Mouse (Mus musculus): ENCODE data around the gene Rrm2.
A peak's percentile ranks its signal among the peaks of the same experiment; 100 is the strongest.
"Not testable (repeated sequence)": the region's sequence is repeated elsewhere in the genome, so short reads cannot be mapped to it uniquely, and the experiment has no call there.

Rrm2 gene

DNA sequence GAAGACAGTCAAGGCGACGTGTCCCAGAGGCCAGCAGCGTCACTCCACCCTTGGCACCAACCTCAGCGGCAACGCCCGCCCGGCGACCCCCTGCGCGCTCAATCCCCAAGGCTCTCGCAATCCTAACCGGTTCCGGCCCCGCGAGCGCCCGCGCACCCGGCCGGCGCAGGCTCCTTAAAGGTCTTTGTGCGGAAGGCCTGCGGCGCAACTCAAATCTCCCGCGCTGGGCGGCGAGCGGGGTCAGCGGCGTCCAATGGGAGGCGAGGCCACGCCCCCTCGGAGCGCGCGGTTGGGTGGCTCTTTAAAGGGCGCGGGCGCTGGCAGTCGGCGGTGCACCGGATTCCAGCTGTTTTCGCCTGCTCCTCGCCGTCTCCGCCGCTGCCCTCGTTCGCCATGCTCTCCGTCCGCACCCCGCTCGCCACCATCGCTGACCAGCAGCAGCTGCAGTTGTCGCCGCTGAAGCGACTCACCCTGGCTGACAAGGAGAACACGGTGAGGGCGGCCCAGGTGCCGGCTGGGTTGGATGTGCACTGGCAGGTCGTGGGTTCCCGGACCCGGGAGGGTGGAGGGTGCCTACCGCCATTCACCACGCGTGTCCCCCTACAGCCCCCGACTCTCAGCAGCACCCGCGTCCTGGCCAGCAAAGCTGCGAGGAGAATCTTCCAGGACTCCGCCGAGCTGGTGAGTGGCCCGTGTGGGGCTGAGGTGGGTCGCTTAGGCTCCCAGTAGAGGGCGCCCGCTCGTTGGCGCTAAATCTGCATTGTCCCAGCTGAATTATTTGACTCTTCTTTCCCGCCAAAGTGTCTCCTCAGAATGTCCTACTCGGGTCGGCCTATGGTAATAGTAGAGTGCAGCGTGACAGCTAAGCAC is at the start of gene Rrm2:
TSS of gene Rrm2 (plus strand) at position 288 of the 870 bp plus-strand sequence.
- DNase-seq, result peak; percentile 87 to 91

DNA sequence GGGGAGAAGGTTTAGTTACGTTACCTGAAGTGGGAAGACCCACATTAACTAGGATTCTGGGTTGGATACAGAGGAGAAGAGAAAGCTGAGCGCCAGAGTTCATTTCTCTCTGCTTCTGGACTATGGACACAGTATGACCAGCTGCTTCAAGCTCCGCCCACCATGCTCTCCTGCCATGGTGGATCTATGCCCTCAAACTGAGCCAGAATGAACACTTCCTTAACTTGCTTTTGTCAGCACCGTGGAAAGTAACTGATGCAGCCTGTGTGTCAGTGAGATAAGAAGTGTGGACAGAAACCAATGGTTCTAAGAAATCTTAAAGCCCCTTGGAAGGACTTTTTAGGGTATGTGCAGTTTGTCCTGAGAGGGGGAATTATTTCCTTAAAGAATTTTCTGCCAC is 49.0 kb upstream of the Rrm2 start:
- DNase-seq, result no peak

DNA sequence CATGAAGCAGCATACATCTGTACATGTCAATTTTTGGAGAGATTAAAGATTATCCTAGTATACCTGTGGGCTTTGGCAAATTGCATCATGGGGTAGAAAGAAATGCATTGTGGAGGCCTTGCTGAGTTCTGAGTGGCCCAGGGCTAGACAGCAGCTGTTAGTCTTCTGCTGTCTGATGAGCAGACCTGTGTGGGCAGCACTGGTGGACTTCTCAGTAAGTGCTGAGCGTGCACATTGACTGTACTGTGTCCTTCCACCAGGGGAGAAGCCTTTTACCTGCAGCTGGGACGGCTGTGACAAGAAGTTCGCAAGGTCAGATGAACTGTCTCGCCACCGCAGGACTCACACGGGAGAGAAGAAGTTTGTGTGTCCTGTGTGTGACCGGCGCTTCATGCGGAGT is 48.1 kb upstream of the Rrm2 start:
- DNase-seq, result no peak

DNA sequence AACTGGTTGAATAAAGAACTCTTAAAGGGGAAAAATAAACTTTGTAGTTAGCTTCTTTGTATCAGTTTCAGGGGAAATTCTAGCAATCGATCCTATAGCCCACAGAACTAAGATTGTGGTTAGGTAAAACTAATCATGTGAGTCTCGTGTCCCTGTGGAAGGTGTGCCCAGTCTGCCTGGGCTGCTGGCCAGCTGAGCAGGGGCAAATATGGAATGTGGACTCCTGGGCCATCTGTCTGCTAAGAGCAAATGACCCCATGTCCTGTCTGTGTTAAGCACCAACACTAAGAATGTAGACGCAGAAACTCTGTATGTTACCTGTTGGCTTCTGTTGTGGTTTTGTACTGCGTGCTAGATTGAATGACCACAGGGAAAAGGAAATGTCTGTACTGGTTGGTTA is 46.9 kb upstream of the Rrm2 start:
- DNase-seq, result no peak

DNA sequence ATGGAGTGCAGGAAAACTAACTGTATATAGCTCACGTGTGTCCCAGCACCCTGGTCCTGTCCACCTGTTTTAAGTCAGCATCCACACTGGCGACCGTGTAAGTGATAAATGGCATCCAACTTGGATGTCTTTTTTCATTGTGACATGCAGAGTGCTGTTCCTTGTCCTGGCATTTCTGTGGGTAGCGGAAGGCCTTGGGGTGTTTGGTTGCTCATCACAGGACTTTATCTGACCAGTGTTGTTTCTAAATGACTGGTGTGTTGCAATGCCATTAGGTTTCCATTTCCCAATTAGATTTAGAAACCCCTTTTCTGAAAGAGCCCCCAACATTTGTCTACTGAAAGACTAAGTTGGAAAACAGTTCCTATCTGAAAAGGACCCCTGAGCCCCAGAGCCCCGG is 45.9 kb upstream of the Rrm2 start:
- no peak for DNase-seq

DNA sequence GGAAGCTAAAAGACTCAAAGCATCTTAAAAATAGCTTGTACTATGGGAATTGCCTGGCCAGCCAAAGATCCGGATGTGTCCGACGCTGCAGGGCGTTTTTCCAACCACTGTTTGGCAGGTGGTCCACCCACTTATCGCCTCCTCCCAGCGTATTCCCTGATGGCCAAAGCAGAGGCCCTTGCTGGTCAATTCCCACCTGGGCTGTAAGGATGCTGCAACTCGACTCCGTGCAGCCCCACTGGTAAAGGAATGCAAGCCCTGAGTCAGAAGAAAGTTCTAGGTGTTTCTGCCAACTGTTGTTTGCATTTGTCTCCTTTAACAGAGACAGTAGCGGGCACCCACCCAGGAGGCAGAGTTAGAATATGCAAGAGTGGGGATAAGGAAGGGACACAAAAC is 27.9 kb upstream of the Rrm2 start:
- DNase-seq, result no peak

DNA sequence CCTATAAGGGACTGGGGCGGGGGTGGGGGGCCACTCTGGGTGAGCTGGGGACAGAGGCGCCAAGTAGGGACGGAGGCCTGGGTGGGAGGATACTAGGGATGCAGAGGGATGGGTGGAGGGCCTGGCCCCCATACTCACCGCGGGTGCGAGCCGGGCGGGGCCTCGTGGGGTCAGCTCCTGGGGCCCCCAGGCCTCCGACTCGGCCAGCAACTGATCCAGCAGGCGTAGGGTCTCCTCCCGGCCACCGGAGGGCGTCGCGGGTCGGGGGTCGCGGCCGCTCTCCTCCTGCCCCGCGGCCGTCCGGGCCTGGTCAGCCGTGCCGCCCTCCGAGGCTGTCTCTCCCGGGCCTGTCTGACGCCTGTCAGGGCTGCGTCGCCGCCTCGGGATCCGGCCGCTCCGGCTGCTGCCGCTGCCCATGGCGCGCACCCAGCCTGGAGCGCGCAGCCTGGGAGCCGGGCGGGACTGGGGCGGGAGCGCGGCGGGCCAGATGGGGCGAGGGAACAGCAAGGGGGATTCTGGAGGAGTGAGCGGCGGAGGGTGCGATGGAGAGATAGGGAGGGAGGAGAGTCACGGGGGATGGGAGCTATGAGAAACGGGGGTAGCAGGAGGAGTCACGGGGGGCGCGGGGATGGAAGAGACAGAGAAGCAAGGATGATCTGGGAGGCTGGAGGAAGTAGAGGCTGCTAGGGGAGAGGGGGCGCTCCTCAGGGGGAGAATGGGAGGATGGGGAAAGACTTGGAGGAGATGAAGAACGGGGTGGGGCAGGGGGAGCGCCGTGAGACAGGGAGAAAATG is 27.4 kb upstream of the Rrm2 start:
- DNase-seq, result peak in 1 of 2 experiments; percentile 14

DNA sequence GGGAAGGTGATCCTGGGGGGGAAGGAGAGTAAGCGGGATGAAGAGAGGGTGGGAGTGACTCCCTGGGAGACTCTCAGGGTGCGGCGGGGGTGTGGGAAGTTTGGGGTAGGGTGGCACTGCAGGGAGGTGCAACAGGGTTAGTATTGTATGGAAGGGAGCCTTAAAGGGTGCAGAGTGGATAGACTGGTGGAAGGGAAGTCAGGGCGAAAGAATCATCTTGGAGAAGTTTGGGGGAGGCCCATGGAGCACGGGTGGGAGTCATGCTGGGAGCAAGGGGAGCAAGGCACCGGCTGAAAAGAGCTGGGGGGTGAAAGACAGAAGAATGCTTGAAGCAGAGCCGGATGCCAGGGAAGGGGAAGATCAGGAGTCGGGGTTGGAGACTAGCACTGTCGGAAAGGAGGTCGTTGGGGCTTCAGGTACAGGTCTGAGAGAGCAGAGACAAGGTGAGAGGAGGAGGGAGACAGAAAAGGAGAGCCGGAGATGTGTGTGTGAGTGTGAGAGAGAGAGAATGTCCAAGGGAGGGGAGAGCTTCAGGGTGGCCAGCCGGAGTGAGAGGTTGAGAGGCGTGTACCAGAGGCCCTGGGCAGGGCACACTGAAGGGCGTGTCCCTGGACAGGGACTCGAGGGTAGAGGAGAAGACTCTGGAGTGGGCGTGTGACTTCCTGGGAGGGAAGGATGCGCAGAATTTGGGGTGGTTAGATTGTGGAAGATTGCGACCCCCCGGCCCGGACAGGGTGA is 26.6 kb upstream of the Rrm2 start, which contains the start of gene Cys1:
TSS of gene Cys1 (minus strand) at position 528 of the 738 bp plus-strand sequence.
- no peak for DNase-seq

DNA sequence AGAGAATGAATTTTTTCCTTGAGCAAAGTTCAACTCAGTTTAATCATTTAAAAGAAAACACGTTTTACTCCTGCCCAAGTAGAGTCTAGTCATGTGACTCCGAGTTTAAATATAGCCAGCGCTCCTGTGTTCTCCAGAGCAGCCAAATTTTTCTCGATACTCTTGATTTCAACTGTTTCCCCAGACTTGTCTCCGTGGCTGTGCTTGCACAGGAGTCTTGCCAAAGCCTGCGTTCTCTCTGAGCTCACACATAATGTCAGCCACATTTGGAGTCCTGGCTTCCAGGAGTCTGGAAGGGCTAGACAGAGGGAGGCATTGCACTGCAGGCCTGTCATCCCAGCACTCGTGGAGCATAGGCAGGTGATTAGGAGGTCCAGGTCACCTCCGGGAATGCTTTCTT is 25.5 kb upstream of the Rrm2 start:
- DNase-seq, result no peak

DNA sequence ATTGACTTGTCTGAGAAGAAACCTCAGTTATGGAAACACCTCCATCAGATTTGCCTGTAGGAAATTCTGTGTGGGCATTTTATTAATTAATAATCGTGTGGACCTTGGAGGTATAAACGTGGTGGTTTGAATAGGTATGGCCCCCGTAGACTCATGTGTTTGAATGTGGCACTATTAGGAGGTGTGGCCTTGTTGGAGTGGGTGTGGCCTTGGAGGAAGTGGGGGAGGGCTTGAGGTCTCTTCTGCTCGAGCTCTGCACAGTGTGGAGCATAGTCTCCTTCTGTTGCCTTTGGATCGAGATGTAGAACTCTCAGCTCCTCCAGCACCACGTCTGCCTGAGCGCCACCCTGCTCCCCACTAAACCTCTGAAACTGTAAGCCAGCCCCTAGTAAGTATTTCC is 24.6 kb upstream of the Rrm2 start:
- DNase-seq, result no peak

DNA sequence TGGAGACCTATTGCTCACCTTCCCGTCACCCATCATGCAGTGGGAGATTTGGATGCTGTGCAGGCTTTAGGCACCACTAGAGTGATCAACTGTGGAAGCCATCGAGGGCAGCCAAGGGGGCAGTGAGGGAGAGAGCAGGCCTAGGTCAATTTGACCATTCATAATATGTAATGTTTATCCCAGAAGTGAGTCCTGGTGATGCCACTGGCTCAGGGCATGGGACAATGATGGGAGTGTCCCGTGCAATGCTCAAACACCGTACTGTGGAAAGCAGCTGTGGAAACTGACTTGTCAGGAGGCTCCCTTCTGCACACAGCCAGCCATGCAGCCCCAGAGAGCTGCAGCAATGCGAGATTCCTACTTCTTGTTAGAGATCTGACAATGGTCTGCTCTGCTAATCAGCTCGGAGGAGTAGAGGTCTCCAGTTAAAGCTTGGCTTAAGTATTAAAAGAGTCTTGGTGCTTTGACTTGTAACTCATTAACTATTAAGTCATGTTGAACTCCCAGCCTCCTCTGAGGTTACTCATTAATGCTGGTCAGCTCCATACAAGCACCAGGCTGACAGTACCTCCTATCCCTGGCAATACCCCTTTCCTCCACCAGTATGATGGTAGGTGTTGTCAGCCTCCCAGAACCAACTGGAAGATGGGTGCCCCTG is 21.9 kb upstream of the Rrm2 start:
- DNase-seq, result no peak

DNA sequence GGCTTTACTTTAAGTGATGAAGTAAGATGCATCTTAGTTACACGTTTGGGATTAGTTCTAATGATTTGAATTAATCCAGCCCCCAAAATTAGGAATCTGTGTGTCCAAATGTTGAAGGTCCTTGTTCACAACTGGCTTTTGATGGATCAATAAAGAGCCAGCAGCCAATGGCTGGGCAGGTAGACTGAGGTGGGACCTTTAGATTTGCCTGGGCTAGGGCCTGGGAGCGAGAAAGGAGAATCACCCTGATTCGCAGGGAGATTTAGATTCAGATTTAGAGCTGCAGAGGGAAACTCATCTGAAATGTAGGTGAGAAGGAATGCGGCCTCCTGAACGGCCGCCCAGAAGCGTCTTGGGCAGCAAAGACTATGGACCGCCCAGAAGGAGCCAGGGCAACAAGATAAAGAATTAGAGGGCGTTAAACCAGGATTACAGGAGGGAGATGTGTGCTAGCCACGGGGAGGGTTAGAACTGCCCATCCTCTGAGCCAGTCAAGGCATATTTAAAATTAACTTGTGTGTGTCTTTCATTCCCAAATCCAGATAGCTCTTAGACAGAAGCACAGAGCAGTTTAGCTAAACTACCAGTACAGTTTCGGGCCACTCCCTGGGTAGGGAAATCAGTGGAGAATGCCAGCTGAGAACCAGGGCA is 21.2 kb upstream of the Rrm2 start:
- DNase-seq, result no peak

DNA sequence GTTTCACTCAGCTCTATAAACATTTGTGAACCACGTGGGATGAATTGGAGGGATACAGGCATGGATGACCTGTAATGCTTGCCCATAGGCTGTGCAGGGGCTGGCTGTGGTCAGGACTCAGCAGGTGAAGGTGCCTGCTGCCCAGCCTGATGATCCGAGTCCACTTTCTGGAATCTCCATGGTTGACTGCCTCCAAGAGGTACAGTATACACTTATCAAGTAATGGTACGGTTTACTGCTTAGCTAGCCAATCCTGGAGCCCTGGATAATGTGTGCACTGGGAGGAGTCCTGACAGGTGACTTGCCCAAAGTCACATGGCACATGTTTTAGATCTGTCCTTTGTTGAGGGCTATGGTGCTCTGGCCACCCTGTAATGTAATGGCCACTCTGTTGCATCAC is 17.7 kb upstream of the Rrm2 start:
- DNase-seq, result no peak

DNA sequence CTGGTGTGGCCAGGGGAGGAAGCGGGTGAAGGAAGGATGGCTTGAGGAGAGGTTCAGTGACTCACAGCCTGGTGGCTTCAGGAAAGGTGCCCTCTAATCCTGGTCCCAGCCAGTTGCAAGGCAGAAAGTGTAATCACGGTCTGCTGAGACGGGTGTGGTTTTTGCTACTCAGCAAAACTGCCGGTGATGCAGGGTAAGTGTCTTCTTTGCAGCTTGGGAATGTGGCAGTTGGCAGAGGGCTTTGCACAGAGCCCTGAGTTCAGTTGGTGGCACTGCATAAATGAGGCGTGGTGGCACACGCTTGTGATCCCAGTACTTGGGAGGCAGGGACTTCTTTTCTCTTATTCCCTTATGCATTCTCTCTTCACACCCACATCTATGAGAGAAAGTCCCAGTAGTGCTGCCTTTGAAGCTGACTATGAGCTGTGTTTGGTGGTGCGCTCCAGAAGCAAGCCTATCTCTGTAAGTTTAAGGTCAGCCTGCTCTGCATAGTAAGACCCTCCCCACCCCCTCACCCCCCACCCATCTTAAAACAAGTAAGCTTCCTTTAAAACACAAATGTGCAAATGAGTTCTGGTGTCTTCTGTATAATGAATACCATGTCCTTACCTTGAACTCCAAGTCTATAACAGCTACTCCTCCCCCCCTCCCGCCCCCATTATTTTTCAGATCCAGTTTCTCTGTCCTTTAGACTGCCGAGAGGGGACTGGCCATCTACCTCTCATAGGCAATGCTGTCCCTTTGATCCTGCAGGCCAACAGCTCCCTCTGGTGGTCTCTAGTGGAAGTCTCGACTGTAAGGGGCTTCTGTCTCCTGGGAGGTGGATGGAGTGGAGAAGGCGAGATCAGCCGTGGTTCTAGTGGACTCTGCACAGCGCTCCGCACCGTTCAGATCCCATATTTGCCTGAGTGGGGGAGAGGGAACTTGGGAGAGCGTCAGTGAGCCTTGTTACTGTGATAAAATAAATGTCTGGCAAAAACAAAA is 11.2 kb upstream of the Rrm2 start:
- DNase-seq, result peak; percentile 78 to 81

DNA sequence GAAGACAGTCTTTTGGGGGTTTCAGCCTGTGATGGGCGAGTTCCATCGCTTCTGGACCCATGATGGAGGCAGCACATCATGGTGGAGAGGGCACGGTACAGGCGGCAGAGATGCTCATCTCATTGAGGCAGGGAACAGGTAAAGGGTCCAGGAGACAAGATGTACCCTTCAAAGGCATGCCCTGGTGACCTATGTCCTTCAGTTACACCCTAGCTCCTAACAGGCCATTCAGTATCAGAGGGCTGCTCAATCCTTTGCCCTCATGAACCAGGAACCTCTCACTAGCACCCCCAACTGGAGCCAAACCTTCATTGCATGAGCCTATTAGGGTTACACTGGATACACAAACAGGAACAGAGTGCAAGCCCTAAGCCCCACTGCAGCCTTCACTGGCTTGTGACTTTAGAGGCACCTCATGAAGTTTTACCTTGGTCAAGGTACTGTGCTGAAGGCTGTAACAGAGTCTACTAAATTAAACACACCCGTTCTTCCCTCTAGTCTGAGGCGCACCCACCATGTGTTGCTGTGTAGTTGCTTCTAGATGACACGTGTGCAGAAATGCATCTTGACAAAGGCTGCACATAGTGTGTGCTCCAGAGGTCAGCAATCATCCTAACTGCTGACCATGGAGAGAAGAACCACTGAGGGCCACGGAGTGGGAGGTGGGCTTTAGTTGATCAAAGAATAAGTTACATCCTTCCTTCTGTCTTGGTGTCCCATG is 10.4 kb upstream of the Rrm2 start:
- DNase-seq, result no peak

DNA sequence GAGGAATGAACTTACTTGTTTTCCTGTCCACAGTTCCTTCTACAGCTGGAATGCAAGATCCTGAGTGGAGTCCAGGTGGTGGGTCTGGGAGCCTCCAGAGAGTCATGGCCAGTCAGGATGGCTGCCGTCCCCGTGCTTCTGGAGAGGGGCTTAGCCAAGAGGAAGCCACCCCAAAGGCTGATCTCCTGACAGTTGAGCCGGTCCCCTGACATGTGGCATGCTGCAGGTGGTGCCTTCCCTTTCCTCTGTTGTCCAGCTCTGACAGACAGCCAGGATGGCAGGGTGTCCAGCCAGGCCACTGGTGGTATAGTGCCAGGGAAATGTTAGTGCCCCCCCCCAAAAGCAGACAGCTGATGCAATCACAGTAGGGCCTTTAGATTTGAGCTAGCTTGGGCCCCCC is 9.5 kb upstream of the Rrm2 start:
- no peak for DNase-seq

DNA sequence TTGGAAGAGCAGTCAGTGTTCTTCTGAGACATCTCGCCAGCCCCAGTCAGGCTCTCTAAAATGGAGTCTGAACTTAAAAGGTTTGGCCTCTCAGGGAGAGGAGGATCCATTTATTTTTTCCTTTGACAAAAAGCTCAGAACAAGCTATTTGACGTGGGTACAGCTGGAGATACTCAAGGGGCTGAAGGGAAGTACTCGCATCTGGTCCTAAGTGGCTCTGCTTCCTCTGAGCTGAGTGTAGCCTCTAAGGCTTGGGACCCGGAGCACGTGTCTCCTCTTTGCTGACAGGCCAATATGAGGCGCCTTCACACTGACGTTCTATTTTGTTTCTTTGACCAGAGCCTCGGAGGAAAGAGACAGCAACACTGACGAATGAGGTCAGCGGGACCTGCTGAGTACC is 8.5 kb upstream of the Rrm2 start:
- no peak for DNase-seq

DNA sequence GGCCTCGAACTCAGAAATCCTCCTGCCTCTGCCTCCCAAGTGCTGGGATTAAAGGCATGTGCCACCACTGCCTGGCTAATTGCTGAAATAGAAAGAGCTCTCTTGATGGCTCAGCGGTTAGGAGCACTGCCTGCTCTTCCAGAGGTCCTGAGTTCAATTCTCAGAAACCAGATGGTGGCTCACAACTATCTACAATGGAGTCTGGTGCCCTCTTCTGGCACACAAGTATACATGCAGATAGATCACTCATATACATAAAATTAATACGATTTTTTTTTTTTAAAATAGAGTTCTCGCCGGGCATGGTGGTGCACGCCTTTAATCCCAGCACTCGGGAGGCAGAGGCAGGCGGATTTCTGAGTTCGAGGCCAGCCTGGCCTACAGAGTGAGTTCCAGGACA is 6.4 kb upstream of the Rrm2 start:
- DNase-seq, result not testable (repeated sequence)

DNA sequence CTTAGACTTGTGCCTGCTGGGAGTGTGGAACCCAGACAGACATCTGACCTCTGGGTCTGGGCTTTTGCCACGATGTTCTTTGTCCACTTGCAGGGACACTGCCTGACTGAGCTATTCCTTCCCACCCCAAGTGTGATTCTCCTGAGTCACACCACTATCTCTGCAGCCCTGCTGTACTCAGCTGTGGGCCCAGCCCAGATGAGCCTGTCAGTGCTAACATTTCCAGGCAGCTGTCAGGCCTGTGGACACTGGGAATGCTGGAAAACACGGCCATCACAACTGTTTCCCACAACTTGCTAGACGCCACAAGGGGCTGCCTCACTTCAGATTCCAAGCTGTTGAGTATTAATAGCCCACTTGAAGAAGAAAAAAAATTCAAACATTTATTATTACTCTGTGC is 5.0 kb upstream of the Rrm2 start:
- DNase-seq, result no peak
